Mouse (Mus musculus) ovary, adult 18-20 months (tissue): ENCODE data around the gene Brsk2.

Experiments used
- DNase-seq: peaks from one replicate; pipeline ENCODE4 v3.0.0; 2022; ENCODE audit warnings: low spot score, mixed read lengths

The Brsk2 gene

GRCm38 (mm10) chr7:142035048-142035811 lies 85.7 kb downstream of the Brsk2 start:
- no peak for DNase-seq

GRCm38 (mm10) chr7:142037553-142038170 lies 88.1 kb downstream of the Brsk2 start:
- no peak for DNase-seq

GRCm38 (mm10) chr7:142040756-142041155 lies 91.2 kb downstream of the Brsk2 start:
- DNase-seq, result no peak

- no peak for DNase-seq
Measured at GRCm38 (mm10) chr7:142045344-142045743, 95.8 kb downstream of the Brsk2 start.

DNA sequence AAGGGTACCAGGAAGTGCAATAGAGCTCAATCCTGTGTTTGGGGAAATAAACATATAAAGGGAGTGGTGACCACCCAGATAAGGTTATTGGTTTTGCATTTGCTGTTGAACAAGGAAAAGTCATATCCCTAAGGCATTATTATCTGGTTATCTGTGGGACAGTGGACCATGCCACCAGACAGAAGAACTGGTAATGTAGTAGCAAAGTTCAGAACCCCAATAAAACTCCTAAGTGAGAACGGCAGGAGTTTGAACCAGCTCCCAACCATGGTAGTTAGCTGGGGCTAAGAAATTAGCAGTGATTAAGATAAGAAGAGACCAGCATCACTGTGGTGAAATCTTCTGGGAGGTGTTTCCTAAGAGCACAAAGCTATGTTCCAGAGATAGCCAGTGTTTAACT lies 96.4 kb downstream of the Brsk2 start:
- DNase-seq, result no peak

- no peak for DNase-seq
Measured at GRCm38 (mm10) chr7:142050536-142050935, 101.0 kb downstream of the Brsk2 start.
